Mouse (Mus musculus) adrenal gland, postnatal 36 days (tissue): ENCODE measurements around the gene Cd276. TPM values are rescaled to one million over a fixed set of nuclear protein-coding genes. Genes with fewer than 3 reads are reported as not detected.

Source experiments
- DNase-seq, 2 experiments: peaks; one replicate each; pipeline ENCODE4 v3.0.0; 2021; ENCODE audit warnings: mixed read lengths in 1 of 2
- total RNA-seq, 2 experiments: library from RNA; stranded (reverse); gene quantifications; 2 replicates each; pipeline ENCODE4 v1.2.3; 2021

The Cd276 gene
- total RNA-seq, 2 experiments from 2014 or later = 9.7 to 12.6 TPM

DNA sequence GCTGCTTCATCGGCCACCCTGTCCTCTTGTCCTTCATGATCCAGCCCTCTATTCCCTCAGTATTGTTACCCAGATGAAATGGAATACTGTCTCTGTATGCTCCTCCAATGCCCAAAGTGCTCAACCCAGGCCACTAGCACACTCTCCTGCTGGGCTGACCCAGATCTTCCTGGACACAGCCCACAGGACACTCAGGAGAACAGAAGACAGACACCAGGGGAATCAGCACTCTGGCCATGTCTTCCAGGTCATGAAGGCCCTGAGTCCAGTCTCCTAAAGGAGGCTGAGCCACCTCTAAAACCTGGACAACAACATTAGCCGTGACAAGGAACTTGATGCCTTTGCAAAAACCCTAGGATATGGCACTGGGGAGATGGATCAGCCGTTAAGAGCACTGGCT is 38.8 kb downstream of the Cd276 start:
- DNase-seq = no peak

DNA sequence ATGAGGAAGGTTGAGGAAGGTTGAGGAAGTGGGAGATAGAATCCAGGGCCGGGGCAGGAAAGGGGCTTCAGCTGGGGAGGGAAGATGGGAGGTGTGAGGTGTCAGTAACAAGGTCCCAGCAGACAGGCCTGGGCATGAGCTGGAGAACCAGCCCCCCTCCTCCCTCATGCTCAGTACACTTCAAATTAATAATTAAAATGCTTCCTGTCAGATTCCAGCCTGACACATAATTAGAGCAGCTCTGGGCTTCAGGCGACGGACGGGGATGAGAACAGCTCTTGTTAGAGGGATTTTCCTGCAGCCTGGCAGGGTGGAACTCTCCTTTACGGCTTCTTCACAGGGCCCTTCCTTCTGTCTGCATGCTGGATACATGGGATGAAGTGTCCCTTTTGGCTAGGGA is 41.5 kb downstream of the Cd276 start:
- no peak for DNase-seq

DNA sequence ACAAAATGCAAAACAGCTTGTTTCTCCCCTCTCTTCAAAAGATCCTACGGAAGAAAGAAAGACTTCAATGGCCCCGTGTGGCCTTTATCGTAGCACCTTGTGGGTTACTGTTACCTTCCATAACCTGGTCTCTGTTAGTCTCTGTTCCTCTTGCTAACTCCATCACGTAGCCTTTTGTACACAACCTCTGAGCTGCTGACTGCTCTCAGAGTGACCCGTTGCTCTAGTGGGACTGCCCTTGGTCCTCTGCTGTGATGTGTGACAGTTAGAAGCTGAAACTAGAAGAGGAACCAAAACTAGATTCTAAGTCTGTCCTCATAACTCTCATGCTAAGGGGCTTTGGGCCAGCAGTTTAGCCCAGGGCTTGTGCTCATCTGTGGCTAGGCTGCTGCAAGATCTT is 44.8 kb downstream of the Cd276 start:
- DNase-seq = no peak

DNA sequence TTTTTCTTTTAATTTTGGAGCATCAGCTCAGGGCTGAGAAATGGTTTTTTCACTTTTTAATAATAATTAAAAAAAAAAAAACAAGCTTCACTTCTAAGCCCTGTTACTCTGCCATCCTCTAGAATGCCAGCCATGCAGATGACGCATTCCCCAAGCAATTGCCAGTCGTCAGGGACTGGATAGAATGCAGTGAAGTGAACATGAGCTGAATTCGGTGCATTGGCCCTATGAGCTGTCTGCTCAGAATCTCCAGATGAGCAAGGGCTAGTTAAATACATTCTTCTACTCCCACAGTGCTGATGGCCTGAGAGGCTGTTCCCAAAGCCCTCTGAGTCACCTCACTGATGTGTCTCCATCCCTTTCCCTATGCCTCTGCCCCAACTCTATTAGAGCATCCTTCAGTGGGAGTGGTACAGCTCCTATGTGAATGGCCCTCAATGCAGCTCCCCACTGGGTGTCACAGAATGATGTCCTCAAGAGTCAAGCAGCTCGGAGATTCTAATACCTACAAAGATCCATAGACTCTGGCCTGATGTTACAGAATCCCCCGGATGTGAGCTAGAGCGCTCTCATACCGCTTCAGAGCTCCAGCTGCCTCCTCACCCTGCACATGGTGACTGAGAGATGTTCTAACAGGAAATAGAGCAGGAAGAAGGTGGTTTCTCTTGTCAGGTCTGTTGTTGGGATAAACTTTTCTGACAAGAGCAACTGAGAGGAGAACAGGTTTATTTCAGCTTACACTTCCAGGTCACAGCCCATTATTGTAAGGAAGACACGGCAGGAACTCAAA is 47.8 kb downstream of the Cd276 start:
- no peak for DNase-seq

DNA sequence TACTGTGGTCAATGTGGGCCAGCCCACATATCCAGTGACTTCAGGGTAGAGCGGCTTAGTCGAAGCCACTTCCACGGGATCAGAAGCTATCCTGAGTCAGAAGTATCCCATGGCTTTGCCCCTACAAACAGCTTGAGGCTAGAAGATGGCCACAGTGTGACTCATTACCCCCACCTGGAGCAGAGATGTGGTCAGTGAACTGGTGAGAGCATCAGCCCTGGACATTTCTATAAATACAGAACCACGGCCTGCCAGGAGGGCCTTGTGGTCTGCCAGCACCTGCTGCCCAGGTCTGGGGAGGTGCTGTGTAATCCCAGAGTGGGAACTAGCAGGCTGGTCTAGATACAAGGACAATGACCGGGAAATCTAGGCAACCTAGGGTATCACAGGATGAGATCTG is 54.3 kb downstream of the Cd276 start:
- no peak for DNase-seq

DNA sequence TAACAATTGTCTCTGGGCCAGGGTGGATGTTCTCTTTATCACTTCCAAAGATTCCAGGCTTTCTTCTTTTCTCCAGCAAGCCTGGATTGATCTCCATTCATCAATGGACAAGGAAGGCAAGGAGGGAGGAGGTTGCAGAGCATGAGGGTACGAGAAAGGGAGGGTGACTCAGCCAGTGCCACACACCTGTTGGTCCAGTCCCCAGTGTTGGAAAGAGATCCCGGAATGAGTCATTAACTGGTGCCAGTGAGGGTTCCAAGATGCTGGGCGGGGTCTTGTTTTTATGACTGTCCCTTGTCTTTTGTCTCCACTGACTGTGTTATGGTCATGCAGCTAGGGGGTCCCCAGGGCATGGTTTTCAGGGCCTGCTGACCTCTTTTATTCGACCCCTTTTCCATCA is 57.3 kb downstream of the Cd276 start:
- DNase-seq = no peak

DNA sequence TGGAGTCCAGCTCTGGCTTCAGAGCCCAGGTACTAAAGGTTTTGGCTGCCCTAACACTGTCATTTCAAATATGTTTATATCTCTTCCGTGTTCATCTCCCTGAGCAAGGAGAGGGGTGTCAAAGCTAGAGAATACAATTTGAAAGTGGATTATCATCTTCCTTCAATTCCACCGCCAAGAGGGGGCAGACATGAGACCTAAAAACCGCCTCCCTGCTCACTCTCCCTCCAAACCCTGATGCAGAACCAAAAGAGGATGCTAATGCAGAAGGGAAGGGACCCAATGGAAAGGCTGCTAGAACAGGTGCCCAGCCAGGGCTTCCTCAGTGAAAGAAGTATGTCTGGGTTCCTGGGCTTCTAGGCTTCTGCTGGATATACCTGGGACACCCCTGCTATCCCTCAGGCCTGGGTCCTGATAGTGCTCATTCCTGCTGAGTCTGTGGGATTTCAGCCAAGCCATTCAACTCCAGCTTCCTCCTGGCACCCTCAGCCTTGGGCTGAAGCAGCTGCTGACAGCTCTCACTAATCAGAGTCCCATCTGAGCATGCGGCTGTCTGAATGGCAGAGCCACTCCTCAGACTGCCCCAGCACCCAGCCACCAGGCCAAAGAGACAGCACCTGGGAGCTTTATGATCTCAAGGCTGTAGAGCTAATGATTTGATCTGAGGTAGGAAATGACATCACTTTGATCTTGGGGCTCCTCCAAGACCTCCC is 58.6 kb downstream of the Cd276 start:
- no peak for DNase-seq

DNA sequence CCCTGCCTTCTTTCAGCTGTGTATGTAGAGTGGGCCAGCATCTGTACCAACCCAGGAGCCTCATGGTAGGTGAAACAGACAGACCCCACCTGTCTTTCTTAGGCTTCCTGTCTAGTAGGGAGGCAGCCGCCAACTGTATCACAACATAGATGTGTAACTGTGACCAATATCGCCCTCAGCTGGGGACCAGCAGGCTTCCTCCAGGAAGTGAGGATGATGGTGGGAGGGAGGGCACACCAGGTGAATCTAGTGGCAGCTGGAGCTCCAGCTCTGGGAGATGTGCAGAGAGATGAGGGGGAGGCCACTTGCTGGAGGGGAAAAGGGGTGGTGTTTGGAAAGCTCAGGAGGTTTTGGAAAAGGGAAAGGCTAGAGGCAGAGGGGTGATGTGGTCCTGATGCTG is 60.2 kb downstream of the Cd276 start:
- no peak for DNase-seq

DNA sequence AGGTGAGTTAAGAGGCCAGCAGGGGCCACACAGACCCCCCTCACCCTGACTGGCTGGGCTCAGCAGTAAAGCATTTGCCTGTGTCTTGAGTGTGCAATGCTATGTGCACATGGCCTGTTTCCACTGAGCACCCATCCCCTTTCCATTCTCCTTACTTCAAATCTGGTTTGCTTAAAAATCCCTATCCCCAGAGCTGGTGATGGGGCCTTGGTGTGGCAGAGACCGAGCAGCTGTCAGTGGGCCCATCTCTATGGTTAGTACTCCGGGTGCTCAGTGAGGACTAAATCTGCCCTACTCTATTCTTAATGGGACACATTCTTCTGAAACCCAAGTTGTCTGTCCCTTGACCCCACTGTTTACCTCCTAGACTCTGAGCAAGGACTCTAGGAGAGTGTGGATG is 64.8 kb downstream of the Cd276 start:
- no peak for DNase-seq

DNA sequence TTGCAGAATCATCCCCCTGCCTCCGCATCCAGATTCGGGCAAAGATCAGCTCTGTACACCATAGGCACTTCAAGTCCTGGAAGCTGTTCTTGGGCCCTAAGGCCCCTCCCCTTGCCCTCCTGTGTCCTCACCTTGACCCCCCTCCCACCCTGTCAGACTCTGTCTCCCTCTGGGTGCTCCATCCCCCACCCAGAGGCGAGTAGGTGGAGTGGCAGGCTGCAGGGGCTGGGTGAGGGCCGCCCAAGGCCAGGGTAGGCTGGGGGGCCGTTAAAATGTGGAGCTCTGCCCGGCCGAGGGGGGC is 65.4 kb downstream of the Cd276 start:
- no peak for DNase-seq

DNA sequence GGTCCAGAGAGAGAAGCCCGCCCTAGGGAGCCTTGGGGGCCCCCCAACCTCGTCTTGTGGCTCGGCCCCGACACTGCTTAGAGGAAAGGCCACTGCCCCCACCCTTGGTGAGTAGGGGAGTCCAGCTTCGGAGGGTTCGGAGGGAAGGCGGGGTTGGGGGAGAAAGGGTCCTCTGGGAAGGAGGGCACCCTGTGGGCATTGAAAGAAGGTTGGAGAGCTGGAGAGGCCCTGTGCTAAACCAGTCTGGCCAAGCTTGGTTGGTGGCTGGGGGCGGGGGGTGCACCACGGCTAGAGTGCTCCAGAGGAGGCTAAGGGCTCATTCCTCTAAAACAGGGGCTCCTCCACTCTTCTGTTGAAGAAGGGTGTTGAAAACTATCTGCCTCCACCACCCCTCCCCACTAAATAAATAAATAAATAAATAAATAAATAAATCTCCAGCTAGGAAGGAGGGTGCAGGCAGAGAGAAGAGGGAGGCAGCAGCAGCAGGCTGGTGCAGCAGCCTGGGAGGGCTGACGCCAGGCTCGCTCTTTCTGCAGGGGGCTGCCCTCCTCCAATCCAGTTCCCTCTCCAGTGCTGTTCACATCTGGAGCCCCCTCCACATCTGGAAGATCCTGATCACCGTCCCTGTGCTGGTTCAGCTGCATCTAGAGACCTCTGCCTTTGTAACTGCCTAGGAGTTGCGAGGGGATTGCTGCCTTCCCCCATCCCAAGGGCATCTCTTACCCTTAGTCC is 65.9 kb downstream of the Cd276 start:
- peak in 1 of 2 experiments; percentile 9 for DNase-seq

DNA sequence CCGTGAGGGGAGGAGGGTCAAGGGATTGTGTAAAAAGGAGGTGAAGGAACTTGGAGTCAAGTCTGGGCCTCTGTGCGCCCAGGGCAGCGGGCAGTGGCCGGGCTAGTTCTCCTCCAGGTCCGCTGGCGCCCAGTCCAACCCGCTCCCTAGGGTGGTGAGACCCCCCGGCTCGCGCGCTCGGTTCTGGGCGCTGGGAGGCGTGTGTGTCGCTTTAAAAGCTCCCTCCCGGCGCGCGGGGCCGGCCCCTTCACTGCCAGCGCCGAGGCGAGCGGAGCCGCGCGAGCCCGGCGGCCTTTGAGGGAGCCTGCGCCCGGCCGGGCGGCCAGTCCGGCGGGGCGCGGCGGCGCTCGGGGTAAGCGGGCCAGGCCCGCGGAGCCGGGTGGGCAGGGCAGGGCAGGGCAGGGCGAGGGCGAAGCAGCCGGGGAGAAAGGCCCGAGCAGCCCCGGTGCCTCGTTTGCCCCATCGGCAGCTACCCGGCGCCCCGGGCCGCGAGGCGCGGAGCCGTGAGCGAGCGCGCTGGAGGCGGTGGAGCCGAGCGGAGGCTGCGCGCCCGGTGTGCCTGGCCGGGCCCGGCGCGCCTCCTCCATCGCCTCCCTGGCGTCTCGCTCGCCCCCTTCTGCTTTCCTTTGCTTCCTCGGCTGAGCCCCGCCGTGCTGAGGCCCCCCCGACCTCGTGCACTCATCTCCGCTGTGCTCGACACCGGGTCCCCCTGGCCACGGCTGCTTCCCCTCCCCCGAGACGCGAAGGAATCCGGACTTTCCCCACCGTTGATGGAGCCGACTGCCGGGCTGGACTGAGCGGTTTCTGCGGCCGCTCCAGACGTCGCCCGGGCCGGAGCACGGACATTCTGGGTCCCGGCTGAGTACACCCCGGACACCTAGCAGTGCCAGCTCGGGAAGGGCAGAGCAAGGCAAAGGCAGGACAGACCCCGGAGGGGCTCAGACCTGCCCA is 67.1 kb downstream of the Cd276 start, which contains the start of gene Insyn1:
Gene Insyn1, plus strand, starts transcription at position 753 of the 951 bp plus-strand sequence.
- DNase-seq = peak; percentile 78 to 82

DNA sequence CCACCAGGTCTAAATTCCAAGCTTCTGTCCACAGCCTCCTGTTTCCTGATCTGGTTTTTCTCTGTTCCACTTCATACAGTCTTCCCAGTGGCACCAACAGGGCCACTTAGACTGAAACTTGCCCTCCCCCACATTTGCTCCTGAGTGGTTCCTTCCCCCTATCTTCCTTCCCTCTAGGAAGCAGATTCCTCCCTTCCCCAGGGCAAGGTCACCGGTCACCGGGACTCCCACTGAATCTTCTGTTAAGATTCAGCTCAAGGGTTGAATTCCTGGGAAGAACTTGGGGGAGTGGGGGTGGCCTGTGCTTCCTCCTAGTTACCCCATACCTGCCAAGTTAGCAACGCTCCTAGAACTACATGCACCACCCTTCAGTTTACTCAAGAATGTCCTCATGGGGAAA is 68.2 kb downstream of the Cd276 start:
- DNase-seq = no peak

Other genes starting within 250 kb of the Cd276 start
- gene Loxl1, start 242.3 kb downstream of the Cd276 start, total RNA-seq = 10 to 100 TPM; 22.9 to 33.9 TPM
- gene Tbc1d21, start 185.0 kb downstream of the Cd276 start, total RNA-seq = not detected
- 10 to 100 TPM in 1 of 2 experiments, 1 to 10 TPM in 1; 8.3 to 10.6 TPM for gene Insyn1, start 66.8 kb downstream of the Cd276 start, total RNA-seq
- gene Nptn, start 26.8 kb upstream of the Cd276 start, total RNA-seq = 100 to 1,000 TPM; 170 to 181 TPM
- 1 to 10 TPM in 1 of 2 experiments, under 1 TPM in 1; 0.66 to 1.1 TPM for gene Rec114, start 188.5 kb upstream of the Cd276 start, total RNA-seq